Mouse (Mus musculus): ENCODE data around the gene Plet1. TPM values are rescaled to one million over a fixed set of nuclear protein-coding genes. Genes with fewer than 3 reads are reported as not detected.
A peak's percentile ranks its signal among the peaks of the same experiment; 100 is the strongest.

The Plet1 gene
- polyA plus RNA-seq, 1 experiment = 8.0 TPM

- WGBS = 86% methylated on average over 7 of the region's 7 CpGs
- no peak for TF ChIP-seq POLR2A (IDR thresholded peaks at IDR 0.05; ENCODE audit: control insufficient read depth, extremely low read depth, insufficient read depth, low read length, poor library complexity)
- TF ChIP-seq CTCF (IDR thresholded peaks at IDR 0.05; ENCODE audit: borderline replicate concordance, control insufficient read depth, extremely low read depth, insufficient read depth, low read length, poor library complexity) = no peak
- Histone ChIP-seq H3K4me1 (replicated peaks; ENCODE audit: control insufficient read depth, insufficient read depth, low read length) (peaks cover 27% of the 10 kb centered on the region), H3K4me3 (ENCODE audit: control insufficient read depth, insufficient read depth, low read length) (no peak overlapping the region), H3K27me3 (ENCODE audit: control insufficient read depth, insufficient read depth, low read length) (no peaks in the 10 kb centered on the region), H3K36me3 (ENCODE audit: control insufficient read depth, insufficient read depth, low read length) (no peaks in the 10 kb centered on the region), H3K27ac (ENCODE audit: control insufficient read depth, insufficient read depth, low read length) (no peak overlapping the region)
- no peak for DNase-seq
Observed at GRCm38 (mm10) chr9:50476651-50477050, 17.7 kb upstream of the Plet1 start.

DNA sequence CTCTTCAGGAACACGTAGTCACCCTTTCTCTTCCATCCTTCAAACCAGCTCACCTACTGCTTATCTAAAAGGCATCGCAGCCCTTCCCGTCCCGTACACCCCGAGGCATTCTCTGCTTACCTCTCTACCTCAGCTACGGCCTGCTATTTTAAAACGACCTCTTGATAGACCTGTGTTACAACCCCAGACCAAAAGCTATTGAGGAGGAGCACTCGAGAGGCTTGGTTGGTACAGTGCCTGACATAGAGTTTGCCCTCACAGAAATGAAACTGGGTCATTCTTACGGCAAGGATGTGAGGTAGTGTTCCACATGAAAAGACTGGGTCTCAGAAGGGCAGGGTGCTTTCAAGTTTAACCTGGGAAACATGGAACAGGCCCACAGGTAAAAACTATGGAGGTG lies 17.1 kb upstream of the Plet1 start:
- Histone ChIP-seq H3K27ac (ENCODE audit: control insufficient read depth, insufficient read depth, low read length) (peak overlapping the region; percentile 10; the same call in 1 of the 2 replicates), H3K27me3 (ENCODE audit: control insufficient read depth, insufficient read depth, low read length) (no peaks in the 10 kb centered on the region), H3K4me3 (ENCODE audit: control insufficient read depth, insufficient read depth, low read length) (no peak overlapping the region), H3K36me3 (ENCODE audit: control insufficient read depth, insufficient read depth, low read length) (no peaks in the 10 kb centered on the region), H3K4me1 (replicated peaks; ENCODE audit: control insufficient read depth, insufficient read depth, low read length) (peaks cover 27% of the 10 kb centered on the region)
- WGBS = 91% methylated on average over 9 of the region's 9 CpGs
- no peak for TF ChIP-seq POLR2A (IDR thresholded peaks at IDR 0.05; ENCODE audit: control insufficient read depth, extremely low read depth, insufficient read depth, low read length, poor library complexity)
- no peak for TF ChIP-seq CTCF (IDR thresholded peaks at IDR 0.05; ENCODE audit: borderline replicate concordance, control insufficient read depth, extremely low read depth, insufficient read depth, low read length, poor library complexity)
- no peak for DNase-seq

GRCm38 (mm10) chr9:50478826-50479225 lies 15.5 kb upstream of the Plet1 start:
- H3K36me3 ChIP-seq (ENCODE audit: control insufficient read depth, insufficient read depth, low read length) = no peaks in the 10 kb centered on the region
- no peak overlapping the region for H3K4me3 ChIP-seq (ENCODE audit: control insufficient read depth, insufficient read depth, low read length)
- H3K27ac ChIP-seq (ENCODE audit: control insufficient read depth, insufficient read depth, low read length) = peak overlapping the region; percentile 22; the same call in 1 of the 2 replicates
- WGBS = 44% methylated on average over 5 of the region's 5 CpGs
- peaks cover 27% of the 10 kb centered on the region for H3K4me1 ChIP-seq (replicated peaks; ENCODE audit: control insufficient read depth, insufficient read depth, low read length)
- H3K27me3 ChIP-seq (ENCODE audit: control insufficient read depth, insufficient read depth, low read length) = no peaks in the 10 kb centered on the region
- DNase-seq = peak; percentile 30
- TF ChIP-seq CTCF (IDR thresholded peaks at IDR 0.05; ENCODE audit: borderline replicate concordance, control insufficient read depth, extremely low read depth, insufficient read depth, low read length, poor library complexity) = no peak
- no peak for TF ChIP-seq POLR2A (IDR thresholded peaks at IDR 0.05; ENCODE audit: control insufficient read depth, extremely low read depth, insufficient read depth, low read length, poor library complexity)

DNA sequence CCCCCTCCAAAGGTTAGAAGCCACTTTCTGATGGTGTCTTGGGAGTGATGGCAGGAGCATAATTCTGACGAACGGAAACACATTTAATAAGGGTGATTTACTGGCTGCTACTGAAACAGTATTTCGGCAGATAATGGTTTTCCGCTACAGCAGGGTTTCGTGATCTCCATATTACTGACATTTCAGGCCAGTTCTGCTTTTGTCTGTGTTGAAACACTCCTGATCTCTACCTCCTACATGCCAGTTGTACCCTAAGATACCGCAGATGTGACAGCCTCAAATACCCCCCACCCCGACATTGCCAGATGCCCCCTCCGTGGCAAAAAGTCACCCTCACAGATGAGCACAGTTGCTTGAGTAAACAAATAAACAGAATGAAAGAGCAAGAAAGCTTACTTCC lies 14.8 kb upstream of the Plet1 start:
- Histone ChIP-seq H3K4me3 (ENCODE audit: control insufficient read depth, insufficient read depth, low read length) (no peak overlapping the region), H3K27me3 (ENCODE audit: control insufficient read depth, insufficient read depth, low read length) (no peaks in the 10 kb centered on the region), H3K36me3 (ENCODE audit: control insufficient read depth, insufficient read depth, low read length) (no peaks in the 10 kb centered on the region), H3K4me1 (replicated peaks; ENCODE audit: control insufficient read depth, insufficient read depth, low read length) (peaks cover 27% of the 10 kb centered on the region), H3K27ac (ENCODE audit: control insufficient read depth, insufficient read depth, low read length) (no peak overlapping the region)
- TF ChIP-seq CTCF (IDR thresholded peaks at IDR 0.05; ENCODE audit: borderline replicate concordance, control insufficient read depth, extremely low read depth, insufficient read depth, low read length, poor library complexity) (no peak), POLR2A (IDR thresholded peaks at IDR 0.05; ENCODE audit: control insufficient read depth, extremely low read depth, insufficient read depth, low read length, poor library complexity) (no peak)
- 67% methylated on average over 8 of the region's 8 CpGs for WGBS
- no peak for DNase-seq

- no peaks in the 10 kb centered on the region for H3K27me3 ChIP-seq (ENCODE audit: control insufficient read depth, insufficient read depth, low read length)
- 35% methylated on average over 8 of the region's 8 CpGs for WGBS
- TF ChIP-seq CTCF (IDR thresholded peaks at IDR 0.05; ENCODE audit: borderline replicate concordance, control insufficient read depth, extremely low read depth, insufficient read depth, low read length, poor library complexity) = no peak
- TF ChIP-seq POLR2A (IDR thresholded peaks at IDR 0.05; ENCODE audit: control insufficient read depth, extremely low read depth, insufficient read depth, low read length, poor library complexity) = no peak
- DNase-seq = no peak
- no peak overlapping the region for H3K27ac ChIP-seq (ENCODE audit: control insufficient read depth, insufficient read depth, low read length)
- H3K36me3 ChIP-seq (ENCODE audit: control insufficient read depth, insufficient read depth, low read length) = no peaks in the 10 kb centered on the region
- peaks cover 12% of the 10 kb centered on the region for H3K4me1 ChIP-seq (replicated peaks; ENCODE audit: control insufficient read depth, insufficient read depth, low read length)
- no peak overlapping the region for H3K4me3 ChIP-seq (ENCODE audit: control insufficient read depth, insufficient read depth, low read length)
Observed at GRCm38 (mm10) chr9:50482743-50483142, 11.6 kb upstream of the Plet1 start.

- WGBS = 80% methylated on average over 10 of the region's 10 CpGs
- Histone ChIP-seq H3K27me3 (ENCODE audit: control insufficient read depth, insufficient read depth, low read length) (no peaks in the 10 kb centered on the region), H3K4me1 (replicated peaks; ENCODE audit: control insufficient read depth, insufficient read depth, low read length) (no peaks in the 10 kb centered on the region), H3K36me3 (ENCODE audit: control insufficient read depth, insufficient read depth, low read length) (no peaks in the 10 kb centered on the region), H3K4me3 (ENCODE audit: control insufficient read depth, insufficient read depth, low read length) (no peak overlapping the region), H3K27ac (ENCODE audit: control insufficient read depth, insufficient read depth, low read length) (no peak overlapping the region)
- no peak for DNase-seq
- no peak for TF ChIP-seq POLR2A (IDR thresholded peaks at IDR 0.05; ENCODE audit: control insufficient read depth, extremely low read depth, insufficient read depth, low read length, poor library complexity)
- no peak for TF ChIP-seq CTCF (IDR thresholded peaks at IDR 0.05; ENCODE audit: borderline replicate concordance, control insufficient read depth, extremely low read depth, insufficient read depth, low read length, poor library complexity)
Observed at GRCm38 (mm10) chr9:50485521-50485920, 8.8 kb upstream of the Plet1 start.

DNA sequence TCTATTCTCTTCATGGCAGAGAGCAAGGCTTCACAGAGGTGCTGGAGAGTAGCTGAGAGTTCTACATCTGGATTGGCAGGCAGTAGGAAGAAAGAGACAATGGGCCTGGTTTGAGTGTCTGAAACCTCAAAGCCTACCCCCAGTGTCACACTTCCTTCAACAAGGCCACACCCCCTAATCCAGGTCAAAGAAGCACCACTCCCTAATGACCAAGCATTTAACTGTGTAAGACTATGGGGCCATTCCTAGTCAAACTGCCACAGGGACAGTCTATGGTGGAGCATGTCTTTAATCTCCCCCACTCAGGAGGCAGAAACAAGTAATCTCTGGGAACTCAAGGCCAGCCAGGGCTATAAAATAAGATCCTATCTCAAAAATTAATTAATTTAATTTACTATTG lies 3.5 kb upstream of the Plet1 start:
- Histone ChIP-seq H3K27ac (ENCODE audit: control insufficient read depth, insufficient read depth, low read length) (no peak overlapping the region), H3K36me3 (ENCODE audit: control insufficient read depth, insufficient read depth, low read length) (no peaks in the 10 kb centered on the region), H3K4me1 (replicated peaks; ENCODE audit: control insufficient read depth, insufficient read depth, low read length) (peaks cover 5% of the 10 kb centered on the region), H3K27me3 (ENCODE audit: control insufficient read depth, insufficient read depth, low read length) (no peaks in the 10 kb centered on the region), H3K4me3 (ENCODE audit: control insufficient read depth, insufficient read depth, low read length) (no peak overlapping the region)
- TF ChIP-seq CTCF (IDR thresholded peaks at IDR 0.05; ENCODE audit: borderline replicate concordance, control insufficient read depth, extremely low read depth, insufficient read depth, low read length, poor library complexity) = no peak
- TF ChIP-seq POLR2A (IDR thresholded peaks at IDR 0.05; ENCODE audit: control insufficient read depth, extremely low read depth, insufficient read depth, low read length, poor library complexity) = no peak
- DNase-seq = no peak

All from thymus, adult 2 months (tissue).